Mouse (Mus musculus): Measurements from ENCODE around the gene Bcl2l10.

Bcl2l10 gene

GRCm38 (mm10) chr9:75347458-75347857 is at the start of gene Bcl2l10:
Gene Bcl2l10 (plus strand): TSS chr9:75347758.
- no peak for DNase-seq (ENCODE audit: low read depth)

- DNase-seq (ENCODE audit: low read depth): peak; percentile 78
Observed at GRCm38 (mm10) chr9:75299342-75299741, 48.2 kb upstream of the Bcl2l10 start.

DNA sequence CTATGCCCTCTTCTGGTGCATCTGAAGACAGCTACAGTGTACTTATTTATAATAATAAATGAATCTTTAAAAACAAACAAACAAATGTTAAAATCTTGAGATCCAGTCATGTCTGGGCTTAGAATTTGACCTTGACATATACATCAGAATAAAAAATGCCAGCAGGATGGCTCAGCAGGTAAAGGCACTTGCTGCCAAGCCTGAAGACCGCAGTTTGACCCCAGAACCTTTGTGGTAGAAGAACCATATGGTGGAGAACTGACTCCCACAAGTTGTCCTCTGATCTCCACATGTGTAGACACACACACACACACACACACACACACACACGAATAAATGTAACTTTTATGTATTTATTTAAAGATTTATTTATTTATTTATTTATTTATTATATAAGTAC is 44.5 kb upstream of the Bcl2l10 start:
- no peak for DNase-seq (ENCODE audit: low read depth)

DNA sequence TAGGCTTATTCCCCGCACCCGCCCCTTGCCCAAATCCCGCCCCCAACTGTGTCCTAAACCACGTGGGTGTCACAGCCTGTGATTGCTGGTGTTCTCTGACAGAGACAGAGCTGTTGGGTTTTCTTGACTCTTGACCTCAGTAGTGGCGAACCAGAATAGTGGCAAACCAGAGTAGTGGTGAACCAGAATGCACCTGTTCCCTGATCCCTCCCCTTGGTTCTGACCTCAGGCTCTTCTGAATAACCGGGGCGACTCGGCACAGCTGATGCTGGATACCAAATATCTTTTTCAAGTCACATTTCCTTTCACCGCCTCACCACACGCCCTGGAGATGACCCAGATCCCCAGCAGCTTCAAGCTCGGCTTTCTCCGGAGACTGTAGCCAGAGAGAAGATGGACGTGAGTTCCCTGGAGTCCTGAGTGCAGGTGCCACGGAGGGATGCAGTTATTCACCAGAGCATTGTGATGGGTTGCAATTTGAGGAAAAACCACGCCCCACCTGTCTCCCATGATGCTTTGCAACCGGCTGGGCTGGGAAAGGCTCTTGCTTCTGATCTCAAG is 43.8 kb upstream of the Bcl2l10 start:
- no peak for DNase-seq (ENCODE audit: low read depth)

GRCm38 (mm10) chr9:75304286-75304685 is 43.3 kb upstream of the Bcl2l10 start:
- no peak for DNase-seq (ENCODE audit: low read depth)

DNA sequence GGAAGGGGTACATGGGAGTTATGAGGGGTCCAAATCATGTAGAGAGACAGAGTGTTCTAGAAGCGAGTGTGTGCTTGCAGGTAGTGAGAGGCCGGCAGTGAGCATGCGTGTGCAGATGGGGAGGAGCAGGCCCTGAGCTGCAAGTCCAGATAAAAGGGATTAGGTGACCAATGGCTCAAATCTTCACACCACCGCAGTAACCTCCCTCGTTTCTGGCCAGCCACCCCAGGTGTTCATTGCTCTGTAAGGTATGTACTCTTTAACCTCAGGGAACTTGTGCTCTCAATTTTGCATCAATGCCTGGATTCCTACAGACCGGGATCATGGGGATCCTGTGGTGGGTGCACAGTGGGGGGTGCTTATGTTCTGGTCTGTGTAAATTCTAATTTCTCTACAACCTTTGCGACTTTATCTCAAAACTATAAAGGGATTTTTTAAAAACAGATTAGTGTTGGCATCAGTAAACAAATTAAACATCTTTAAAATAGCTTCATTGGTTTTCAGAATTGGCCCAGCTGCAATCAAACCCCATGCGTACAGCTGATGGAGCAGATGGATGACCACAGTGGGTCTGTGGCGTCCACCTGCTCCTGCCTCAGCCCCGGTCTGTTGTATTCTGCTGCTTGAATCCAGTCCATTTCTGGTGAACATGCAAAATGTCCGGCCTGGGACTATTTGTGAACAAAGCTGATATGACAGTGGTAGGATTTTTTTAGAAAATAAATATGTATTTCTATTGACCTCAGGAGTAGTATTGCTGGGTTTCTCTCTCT is 41.2 kb upstream of the Bcl2l10 start, which contains the start of gene Gnb5:
Gene Gnb5, plus strand, starts transcription at position 163 of the 773 bp plus-strand sequence.
- no peak for DNase-seq (ENCODE audit: low read depth)

- no peak for DNase-seq (ENCODE audit: low read depth)
Observed at GRCm38 (mm10) chr9:75307015-75307414, 40.5 kb upstream of the Bcl2l10 start.

DNA sequence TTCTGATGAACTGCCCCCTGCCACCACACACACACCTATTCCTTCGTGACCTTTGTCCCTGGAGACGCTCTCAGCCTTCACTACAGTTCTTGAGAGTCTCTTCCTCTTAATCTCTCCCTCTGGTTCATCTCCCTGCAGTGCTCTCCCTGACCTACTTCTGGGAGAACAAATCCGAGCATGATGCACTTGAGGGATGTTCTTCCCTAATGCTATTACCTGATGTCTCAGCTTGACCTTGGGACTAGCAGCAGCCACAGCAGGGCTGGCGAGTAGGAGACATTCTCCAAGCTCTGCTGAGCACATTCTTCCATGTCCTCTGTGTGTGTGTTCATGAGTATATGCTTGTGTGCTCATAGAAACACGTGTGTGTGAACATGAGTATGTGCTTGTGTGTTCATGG is 38.9 kb upstream of the Bcl2l10 start:
- DNase-seq (ENCODE audit: low read depth): no peak

GRCm38 (mm10) chr9:75312008-75312407 is 35.5 kb upstream of the Bcl2l10 start:
- DNase-seq (ENCODE audit: low read depth): peak; percentile 62

- no peak for DNase-seq (ENCODE audit: low read depth)
Observed at GRCm38 (mm10) chr9:75313138-75313831, 34.3 kb upstream of the Bcl2l10 start.

DNA sequence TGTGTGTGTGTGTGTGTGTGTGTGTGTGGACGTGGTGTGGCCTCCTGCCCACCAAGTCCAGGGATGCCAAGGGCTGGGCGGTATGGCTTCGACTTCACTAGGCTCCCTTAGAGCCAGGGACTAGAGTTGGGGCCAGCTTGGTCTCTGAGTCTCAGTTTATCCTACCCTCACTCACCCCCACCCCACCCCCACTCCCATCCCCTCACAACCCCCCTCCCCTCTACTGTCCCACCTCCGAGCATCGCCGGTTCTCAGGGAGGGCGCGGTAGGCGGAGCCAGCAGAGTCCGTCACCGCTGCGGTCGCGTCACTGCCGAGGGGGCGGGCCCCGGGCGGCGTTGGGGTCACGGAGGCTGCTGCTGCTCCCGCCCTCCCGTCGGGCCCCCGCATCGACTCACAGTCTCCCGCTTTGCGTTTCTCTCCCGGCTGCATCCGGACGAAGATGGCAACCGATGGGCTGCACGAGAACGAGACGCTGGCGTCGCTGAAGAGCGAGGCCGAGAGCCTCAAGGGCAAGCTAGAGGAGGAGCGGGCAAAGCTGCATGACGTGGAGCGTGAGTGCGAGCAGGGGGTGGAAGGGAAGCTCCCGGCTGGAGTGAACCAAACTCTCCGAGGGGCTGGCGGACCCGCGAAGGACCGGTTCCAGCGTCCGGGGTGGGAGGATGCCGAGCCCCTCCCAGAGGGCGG is 33.6 kb upstream of the Bcl2l10 start:
- peak; percentile 54 for DNase-seq (ENCODE audit: low read depth)

- peak; percentile 32 for DNase-seq (ENCODE audit: low read depth)
Observed at GRCm38 (mm10) chr9:75314517-75315105, 32.9 kb upstream of the Bcl2l10 start.

DNA sequence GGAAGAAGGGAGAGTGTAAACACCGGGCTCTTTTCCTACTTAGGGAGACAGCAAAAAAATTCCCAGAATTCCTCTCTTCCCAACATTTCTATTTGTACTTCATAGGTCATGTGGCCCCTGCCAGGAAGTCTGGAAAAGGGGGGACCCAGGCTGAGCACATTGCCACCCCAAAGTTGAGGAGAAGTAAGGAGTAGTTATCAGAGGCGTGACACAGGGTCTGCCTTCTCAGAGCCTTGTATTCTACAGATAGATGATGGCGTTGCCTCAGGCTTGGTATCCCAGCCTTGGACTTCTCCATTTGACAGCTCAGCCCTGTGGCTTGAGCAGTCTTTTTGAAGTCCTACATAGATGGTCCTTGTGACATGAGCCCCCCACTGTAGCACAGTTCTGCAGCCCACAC is 32.3 kb upstream of the Bcl2l10 start:
- no peak for DNase-seq (ENCODE audit: low read depth)

- DNase-seq (ENCODE audit: low read depth): no peak
Observed at GRCm38 (mm10) chr9:75316771-75317170, 30.8 kb upstream of the Bcl2l10 start.

DNA sequence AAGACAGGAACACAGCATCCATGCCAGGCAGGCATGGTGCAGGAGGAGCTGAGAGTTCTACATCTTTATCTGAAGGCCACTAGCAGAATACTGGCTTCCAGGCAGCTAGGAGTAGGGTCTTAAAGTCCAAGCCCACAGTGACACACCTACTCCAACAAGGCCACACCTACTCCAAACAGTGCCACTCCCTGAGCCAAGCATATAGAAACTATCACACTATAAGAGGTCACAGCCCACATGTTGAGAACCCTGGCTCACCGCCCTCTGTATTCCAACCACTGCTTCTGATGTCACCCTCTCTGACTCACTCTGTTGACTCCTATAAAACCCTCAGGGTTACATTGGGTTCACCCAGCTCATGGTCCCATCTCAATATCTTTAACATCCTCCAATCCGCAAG is 29.4 kb upstream of the Bcl2l10 start:
- peak; percentile 44 for DNase-seq (ENCODE audit: low read depth)

DNA sequence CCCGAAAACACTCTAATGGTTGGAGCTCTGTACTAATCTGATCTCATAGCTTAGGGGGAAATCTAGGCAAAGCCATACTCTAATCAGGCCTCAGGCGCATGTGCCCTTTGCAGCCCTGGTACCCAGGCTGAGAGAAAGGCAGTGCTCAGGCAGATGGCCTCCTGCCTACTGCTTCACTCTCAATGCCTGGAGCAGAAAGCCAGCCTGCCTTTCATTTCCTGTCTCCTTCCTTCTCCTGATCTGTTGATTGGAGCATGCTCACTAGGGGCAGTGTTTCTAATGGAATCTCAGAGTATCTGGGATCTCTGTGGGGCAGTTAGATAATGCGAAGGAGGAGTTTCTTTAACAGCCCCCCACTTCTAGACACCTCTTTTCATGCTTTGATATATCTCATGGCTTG is 28.2 kb upstream of the Bcl2l10 start:
- no peak for DNase-seq (ENCODE audit: low read depth)

- no peak for DNase-seq (ENCODE audit: low read depth)
Observed at GRCm38 (mm10) chr9:75322099-75322885, 25.3 kb upstream of the Bcl2l10 start.

GRCm38 (mm10) chr9:75328047-75328446 is 19.5 kb upstream of the Bcl2l10 start:
- DNase-seq (ENCODE audit: low read depth): no peak

- no peak for DNase-seq (ENCODE audit: low read depth)
Observed at GRCm38 (mm10) chr9:75330821-75331220, 16.7 kb upstream of the Bcl2l10 start.

GRCm38 (mm10) chr9:75334440-75334839 is 13.1 kb upstream of the Bcl2l10 start:
- DNase-seq (ENCODE audit: low read depth): no peak

DNA sequence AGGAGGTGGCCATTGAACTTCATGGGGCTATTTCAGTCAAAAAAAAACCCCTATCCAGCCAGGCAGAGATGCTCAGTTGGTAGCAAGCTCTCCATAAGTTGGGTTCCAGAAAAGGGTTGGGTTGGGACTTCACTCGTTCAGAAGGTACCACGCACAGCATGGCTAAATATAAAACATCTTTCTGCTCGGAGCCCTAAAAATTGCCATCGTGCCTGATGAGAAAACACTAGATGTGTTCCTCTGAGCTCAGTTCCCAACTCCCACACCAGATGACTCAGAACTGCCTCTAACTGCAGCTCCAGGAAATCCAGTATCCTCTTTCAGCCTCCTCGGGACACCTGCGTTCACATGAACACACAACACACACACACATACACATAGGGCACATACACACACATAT is 9.5 kb upstream of the Bcl2l10 start:
- no peak for DNase-seq (ENCODE audit: low read depth)
